Mouse (Mus musculus) neutrophil, adult 5-6 weeks (primary cell): ENCODE results near the gene Hoxc4. TPM values are rescaled to one million over a fixed set of nuclear protein-coding genes. Genes with fewer than 3 reads are reported as not detected.

Experiments used
- ATAC-seq: fragments of 151-379, 151-347 bp; 2 replicates; pipeline ENCODE4 v1.8.0; 2017; ENCODE audit warnings: mild to moderate bottlenecking, moderate TSS enrichment; ENCODE audit not compliant: insufficient number of reproducible peaks, poor library complexity, low FRiP score, severe bottlenecking; ENCODE audit errors: extremely low read depth
- total RNA-seq: library from RNA; stranded (forward); fragments of 200-1000 nt; gene quantifications from 2 replicates; pipeline ENCODE4 v1.2.3, GENCODE M21; 2017

The Hoxc4 gene
- total RNA-seq, 1 experiment from 2014 or later: not detected

DNA sequence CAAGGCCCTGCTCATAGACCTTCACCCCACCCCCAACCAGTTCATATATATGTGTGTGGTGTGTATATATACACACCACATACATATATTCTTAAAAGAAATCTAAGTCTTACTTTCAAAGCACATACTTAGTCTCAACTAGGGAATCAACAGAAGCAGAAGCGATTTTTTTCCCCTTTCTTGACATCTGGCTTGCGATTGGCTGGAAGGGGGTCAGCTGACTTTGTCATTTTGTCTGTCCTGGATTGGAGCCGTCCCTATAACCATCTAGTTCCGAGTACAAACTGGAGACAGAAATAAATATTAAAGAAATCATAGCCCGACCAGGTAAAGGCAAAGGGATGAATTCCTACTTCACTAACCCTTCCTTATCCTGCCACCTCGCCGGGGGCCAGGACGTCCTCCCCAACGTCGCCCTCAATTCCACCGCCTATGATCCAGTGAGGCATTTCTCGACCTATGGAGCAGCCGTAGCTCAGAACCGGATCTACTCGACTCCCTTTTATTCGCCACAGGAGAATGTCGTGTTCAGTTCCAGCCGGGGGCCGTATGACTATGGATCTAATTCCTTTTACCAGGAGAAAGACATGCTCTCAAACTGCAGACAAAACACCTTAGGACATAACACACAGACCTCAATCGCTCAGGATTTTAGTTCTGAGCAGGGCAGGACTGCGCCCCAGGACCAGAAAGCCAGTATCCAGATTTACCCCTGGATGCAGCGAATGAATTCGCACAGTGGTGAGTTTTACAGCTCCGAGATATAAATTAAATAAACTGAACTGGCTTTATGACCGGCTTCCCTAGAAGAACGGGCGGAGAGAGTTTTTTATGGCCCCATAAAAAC, 9.2 kb upstream of the Hoxc4 start:
- no peak for ATAC-seq

DNA sequence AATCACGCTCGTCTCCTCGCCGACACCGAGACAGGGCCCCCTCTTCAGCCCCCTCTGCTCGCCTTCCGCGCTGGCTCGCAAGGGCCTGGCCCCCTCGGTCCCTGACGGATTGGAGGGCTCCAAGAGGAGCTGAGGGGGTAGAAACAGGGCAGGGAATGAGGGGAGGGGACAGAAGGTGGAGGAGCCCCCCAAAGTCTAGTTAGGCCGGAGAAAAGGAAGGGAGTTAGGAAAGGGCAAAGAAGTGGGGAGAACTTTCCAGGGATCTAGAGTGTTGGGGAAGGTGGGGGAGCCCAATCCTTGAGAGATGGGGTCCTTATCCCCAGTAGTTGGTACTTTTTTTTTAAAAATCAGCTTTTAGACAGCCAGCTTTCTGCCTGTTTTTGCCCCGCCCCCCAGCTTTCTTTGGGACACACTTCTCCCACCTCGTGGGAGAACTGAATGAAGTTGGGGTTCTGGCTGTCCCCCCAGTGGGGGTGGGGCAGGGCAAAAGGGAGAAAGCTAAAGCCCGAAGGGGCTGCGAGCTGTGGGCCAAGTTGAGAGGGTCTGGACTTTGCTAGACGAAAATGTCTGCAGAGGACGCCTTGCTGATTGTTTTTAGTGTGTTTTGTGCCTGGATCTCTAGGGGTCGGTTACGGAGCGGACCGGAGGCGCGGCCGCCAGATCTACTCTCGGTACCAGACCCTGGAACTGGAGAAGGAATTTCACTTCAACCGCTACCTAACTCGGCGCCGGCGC, 8.5 kb upstream of the Hoxc4 start:
- ATAC-seq: no peak

DNA sequence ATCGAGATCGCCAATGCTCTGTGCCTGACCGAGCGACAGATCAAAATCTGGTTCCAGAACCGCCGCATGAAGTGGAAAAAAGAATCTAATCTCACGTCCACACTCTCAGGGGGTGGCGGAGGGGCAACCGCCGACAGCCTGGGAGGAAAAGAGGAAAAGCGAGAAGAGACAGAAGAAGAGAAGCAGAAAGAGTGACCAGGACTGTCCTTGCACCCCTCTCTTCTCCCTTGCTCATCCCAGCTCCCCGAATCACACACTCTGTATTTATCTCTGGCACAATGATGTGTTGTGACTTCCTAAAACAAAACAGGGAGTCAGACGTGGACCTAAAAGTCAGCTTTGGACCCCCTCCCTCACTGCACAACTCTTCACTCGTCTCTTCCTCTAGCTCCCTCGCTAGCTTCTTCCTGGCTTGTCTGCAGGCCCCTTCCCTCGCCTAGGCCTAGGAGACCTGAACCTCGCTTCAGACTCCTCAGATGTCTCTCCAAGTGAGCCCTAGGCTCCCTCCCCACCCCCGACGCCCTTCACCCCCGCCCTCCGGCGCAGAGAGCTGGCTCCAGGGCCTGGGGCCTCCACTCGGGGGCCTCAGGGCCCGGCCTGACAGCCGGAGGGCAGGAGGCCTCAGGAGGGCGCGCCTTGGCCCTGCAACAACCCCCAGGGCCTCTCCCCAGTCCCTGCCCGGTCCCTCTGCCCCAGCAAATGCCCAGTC, 7.7 kb upstream of the Hoxc4 start:
- ATAC-seq: no peak

DNA sequence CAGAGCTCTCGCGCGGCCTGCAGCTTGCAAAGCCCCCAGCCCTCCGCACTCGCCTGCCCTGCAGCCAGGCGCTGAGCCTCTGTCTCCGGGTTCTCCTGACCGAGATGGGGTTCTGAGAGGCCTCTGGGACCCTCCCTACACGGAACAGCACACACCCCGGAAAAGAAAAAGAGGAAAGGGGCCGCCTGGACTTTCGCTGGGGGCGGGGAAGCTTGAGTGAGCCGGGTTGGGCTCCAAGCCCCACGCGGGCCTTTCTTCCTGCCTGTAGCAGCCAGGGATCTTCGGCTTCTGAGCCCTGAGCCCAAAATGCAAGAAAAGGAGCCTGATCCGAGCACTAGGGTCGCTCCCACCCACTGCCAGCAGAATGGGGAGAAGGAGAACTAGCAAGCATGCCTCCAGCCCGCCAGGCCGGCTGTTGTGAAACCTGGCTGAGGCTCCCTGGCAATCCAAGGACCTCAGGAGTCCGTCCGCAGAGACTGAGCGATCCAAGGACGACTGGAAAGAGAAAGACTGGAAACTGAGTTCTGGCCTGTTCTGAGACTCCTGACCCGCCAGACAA, 6.7 kb upstream of the Hoxc4 start:
- no peak for ATAC-seq

DNA sequence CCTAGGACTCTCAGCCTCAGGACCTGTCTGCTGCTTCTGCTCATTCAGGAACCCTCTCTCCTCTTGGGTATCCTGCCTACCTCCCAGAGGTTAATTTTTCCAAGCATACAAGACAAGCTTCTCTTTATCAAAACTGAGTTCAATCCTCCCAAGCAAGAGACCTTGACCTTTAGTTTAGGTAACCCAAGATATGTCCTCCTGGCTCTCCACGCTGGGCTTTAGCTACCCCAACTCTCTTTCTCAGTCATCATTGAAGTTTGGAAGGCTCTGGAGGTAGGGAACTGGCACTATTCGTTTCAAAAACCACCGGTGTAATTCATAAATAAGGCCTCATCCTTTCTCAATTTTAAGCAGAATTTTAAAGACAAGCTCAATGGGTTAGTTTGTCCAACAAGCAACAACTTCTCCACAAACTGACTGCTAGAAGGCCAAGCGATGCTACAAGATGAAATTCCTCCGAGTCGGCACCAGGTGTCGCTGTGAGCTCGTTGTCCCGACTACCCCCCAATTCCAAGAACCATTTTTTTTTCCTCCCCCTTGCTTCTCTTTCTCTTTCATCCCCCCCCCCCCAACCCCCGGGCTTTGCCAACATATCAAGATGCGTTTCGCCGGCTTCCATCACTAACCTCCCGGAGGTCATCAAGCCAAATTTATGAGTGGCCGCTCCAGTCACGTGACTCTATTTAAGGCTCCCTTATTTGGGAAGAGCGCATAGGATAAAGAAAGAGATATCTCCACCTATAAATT, 5.3 kb upstream of the Hoxc4 start:
- no peak for ATAC-seq

DNA sequence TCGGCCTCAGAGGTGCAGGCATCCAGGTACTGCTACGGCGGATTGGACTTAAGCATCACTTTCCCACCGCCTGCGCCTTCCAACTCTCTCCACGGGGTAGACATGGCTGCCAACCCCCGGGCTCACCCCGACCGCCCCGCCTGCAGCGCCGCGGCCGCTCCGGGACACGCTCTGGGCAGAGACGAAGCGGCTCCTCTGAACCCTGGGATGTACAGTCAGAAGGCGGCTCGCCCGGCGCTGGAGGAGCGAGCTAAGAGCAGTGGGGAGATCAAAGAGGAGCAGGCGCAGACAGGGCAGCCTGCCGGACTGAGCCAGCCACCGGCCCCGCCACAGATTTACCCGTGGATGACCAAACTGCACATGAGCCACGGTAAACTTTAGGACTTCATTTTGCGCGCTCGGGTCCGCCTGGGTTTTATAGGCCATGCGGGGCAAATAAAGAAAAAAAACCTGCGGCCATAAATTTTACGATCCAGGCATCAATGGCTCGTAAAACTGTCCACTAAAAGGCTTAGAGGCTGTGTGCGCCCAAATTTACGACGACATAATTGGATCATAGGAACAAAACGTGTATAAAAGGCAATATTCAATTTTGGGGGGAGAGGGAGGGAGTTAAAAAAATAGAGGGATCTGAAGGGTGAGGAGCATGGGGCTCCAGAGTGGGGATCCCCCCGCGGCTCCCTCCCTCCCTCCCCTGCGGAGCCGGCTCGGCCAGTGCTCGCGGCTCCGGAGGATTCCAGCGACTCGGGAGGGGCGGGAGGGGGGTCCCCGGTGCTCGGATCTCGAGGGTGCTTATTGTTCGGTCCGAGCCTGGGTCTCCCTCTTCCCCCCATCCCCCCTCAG, 4.3 kb upstream of the Hoxc4 start:
- no peak for ATAC-seq

DNA sequence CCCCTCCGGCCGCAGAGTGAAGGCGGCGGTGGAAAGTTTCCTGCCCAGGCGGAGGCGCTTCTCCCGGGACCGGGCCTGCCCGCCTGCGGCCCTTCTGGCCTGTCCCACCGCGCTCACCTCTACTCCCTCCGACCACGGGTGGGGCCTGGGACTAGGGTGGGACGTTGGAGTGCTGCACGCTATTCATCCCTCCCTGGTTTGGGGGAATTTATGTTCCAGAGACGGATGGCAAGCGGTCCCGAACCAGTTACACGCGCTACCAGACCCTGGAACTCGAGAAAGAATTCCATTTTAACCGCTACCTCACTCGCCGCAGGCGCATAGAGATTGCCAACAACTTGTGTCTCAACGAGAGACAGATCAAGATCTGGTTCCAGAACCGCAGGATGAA, 3.7 kb upstream of the Hoxc4 start:
- ATAC-seq: no peak

DNA sequence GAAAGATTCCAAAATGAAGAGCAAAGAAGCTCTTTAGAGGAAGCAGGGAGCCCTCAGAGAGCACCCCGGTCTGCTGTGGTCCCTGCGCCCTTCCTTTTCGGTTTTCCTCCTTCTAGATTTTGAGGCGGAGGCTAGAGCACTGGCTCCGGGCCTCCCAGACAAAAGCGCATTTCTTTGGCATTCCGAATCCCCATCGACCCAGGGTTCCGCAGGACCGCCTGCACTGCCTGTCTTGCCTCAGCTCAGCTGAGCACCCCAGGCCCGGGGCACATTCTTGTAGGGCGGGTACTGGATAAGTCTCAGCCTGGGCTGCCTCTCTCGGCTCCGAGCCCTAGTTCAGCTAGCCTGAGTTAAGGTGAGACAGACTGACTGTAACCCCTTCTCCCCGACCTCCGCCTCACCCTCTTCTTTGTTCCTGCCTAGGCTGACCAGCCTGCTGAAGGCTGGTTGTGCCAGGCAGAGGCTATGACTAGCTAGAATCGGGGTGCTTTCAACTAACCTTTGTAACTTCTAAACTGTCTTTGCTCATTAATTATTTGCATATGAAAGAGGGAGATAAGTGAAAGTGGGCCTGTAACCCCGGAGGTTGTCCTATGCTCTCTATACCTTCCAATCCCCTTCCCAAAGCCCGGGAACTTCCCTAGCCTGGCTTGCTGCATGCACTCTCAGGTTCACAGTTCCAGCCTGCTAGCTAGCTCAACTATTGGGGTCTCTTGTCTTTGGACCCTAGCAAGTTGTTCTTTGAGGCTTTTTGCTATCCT, 3.1 kb upstream of the Hoxc4 start:
- ATAC-seq: no peak

DNA sequence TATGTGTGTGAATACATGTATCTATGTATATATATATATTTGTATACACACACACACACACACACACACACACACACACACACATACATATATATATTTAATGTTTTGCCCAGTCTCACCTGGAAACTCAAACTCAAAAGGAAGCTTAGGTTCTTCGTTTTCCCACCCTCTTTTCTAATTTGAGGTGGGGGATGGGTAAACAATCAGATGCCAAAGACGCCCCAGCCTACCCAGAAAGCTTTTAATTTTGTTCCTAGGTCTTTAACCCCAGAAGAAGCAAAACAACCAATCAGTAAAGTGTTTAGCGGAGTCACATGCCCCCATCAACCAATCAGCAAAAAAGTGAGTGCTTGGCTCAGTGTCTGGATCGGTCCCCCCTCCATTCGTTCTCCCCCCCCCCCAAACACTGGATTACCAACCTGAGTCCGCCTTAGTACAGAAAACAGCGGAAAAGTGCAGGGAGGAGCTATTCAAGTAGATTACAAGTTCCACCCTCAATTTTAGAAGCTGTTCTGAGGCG, 2.2 kb downstream of the Hoxc4 start:
- no peak for ATAC-seq

DNA sequence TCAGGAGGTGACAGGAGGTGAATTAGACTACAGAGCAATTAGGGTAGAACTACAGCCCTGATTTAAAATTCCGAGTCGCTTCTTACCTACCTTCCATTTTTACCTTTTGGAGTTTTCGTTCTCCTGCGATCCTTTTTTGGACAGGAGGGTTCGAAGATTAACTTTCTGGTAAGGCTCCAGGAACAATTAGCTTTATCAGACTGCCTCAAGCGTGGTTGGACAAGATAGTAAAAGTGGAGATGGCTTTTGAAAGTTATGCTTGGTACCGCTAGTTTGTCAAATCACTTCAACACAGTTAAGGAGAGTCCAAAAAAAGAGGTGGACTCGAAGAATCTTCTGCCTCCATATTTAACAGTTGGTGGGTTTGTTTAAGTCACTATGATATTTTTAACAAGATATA, 2.8 kb downstream of the Hoxc4 start:
- ATAC-seq: no peak

DNA sequence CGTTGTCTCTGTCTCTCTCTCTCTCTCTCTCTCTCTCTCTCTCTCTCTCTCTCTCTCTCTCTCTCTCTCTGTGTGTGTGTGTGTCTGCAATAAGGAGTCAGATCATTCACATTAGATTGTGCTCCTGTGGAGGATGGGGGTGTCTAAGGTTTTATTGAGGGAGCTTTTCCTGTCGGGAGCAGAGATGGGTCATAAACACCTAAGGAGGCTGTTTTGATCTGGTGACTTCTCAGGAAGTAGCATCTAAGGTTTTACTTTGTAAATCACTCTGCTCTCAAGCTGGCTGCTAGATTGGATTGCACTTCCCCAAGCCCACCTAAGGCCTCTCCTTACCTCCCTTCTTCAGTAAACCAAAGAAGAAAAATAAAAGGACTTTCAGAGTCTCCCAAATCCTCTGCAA, 5.4 kb downstream of the Hoxc4 start:
- ATAC-seq: no peak

DNA sequence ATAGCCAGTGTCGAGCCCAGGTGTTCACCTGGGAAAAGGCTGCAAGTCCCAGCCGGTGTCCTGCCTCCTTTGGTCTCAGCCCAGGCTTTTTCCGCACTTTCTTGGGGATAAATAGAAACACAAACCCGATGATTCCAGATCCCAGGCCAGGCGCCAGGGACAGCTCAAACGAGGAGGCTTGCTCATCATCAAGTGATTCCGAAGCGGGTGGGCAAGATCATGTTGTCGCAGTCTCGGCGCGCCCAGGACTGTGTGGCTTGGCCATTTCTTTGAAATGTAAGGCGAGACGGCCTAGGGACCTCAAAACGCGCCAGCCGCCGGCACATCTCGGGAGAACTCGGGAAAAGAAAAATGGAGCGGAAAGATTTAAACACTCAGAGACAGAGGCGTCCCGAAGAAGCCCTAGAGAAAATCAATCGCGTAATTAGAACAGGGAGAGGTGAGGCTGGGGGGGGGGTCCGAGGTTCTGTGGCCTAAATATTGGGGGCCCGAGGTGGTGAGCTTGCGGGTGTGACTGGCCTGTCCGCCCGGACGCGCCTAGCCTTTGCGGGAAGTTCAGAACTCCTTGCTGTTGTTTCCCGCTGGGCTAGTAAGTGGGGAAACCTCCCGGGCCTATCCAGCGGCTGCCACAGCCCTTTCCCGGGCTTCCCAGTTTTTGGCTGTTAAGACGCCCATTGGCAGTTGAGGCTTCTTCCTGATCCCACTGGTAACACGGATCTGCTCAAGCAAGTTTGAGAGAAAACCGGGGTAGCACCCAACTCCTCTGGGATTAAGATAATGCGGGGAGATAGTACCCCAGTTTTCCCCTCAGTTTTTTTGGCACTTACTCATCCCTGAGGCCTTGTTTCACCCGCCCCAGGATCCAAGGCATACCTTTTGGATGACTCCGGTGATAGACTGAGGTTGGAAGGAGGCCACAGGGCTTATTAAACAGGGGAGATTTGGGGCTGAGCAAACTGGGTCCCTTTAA, 8.8 kb downstream of the Hoxc4 start:
- ATAC-seq: no peak

DNA sequence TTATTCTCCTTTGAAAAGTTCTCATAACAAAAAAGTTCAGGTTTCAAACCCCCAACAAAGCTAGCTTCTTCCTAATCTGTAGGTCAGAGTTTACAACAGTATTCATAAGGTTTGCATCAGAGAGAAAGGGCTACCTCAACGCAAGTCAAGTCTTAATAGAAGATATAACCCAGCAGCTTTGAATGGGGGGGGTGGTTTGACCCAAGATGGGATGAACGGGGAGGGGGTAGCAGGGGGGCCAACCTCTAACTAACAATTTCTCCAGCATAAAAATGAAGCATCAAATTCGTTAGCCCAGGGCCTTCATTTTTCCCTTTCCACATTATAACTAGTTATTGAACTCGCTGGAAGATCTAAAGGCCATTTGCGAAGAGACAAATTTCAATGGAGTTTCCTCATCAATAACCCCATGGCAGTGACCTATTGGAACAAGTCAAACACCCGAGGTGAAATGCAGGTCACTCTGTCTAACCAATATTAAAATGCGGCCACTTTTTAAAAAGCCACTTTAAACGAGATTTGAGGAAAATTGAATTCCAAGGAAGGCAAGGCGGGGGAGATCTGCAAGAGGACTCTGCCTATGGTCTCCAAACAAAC, 10.3 kb downstream of the Hoxc4 start:
- ATAC-seq: no peak

DNA sequence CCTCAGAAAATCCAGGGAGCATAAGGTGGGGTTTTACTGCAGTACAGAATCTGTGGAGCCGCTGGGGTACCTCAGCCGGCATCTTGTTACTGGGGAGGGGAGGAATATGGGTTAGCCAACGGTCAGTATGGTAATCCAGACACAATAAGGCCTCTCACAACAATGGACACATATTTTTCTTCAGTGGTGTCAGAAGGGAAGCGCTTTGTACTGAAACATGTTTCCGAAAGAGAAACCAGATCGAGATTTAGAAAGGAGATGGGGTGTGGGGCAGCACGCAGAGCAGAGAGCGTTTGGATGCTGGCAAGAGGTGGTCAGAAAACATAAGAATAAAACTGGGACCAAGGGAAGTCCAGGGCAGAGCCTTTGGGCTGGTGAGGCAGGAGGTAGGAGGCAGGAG, 11.4 kb downstream of the Hoxc4 start:
- no peak for ATAC-seq

DNA sequence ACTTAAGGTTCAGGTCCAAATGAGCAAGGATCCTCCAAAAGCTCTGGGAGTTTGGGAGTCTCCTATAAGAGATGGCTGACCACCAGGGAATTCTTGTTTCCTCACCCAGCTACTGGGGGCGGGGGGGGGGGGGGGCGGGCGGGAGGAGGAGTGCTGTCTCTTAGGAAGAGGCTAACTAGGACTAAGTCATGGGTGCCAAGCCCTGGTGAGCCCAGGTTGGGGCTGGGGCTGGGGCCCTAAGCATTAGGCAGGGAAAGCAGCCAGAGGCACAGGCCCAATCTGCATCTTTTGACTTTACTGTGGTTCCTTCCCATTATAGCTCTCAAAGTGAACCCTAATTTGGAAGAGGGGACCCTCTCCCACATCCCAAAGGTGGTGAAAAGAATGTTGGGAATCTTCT, 13.4 kb downstream of the Hoxc4 start:
- no peak for ATAC-seq
